Mouse (Mus musculus) ES-E14 (cell line): Measurements from ENCODE around the gene Hdac8. TPM values are rescaled to one million over a fixed set of nuclear protein-coding genes. Genes with fewer than 3 reads are reported as not detected.

ENCODE experiments used
- DNase-seq: peaks from one replicate; pipeline ENCODE4 v3.0.0-alpha.2; 2013; ENCODE audit warnings: low read depth, low spot score
- H3K27ac ChIP-seq: 2 replicates; pipeline ENCODE4 v1.5.1; 2012; ENCODE audit warnings: low read depth, mild to moderate bottlenecking, low read length, moderate library complexity, mixed read lengths; ENCODE audit not compliant: poor library complexity, insufficient read depth, severe bottlenecking
- H3K36me3 ChIP-seq: 2 replicates; pipeline ENCODE4 v1.6.1; 2012; ENCODE audit warnings: mild to moderate bottlenecking, low read length, moderate library complexity, mixed read lengths; ENCODE audit not compliant: control insufficient read depth, poor library complexity, insufficient read depth, severe bottlenecking
- H3K4me1 ChIP-seq, 2 experiments: fragments of 150-350 bp in 1 of 2; sonication (generic) in 1 of 2; 2 replicates each; pipeline ENCODE4 v1.6.1; 2012; ENCODE audit warnings: low read length in 2 of 2, mild to moderate bottlenecking in 1 of 2, mixed read lengths in 1 of 2; ENCODE audit not compliant: control insufficient read depth in 2 of 2, insufficient read depth in 2 of 2, poor library complexity in 1 of 2
- H3K4me3 ChIP-seq, 2 experiments: fragments of 150-350 bp in 1 of 2; sonication (generic) in 1 of 2; 2 replicates each; pipeline ENCODE4 v1.5.1; 2012; ENCODE audit warnings: low read length in 2 of 2, low read depth in 1 of 2, mild to moderate bottlenecking in 1 of 2, mixed read lengths in 1 of 2; ENCODE audit not compliant: insufficient read depth in 1 of 2, poor library complexity in 1 of 2, severe bottlenecking in 1 of 2
- H3K9ac ChIP-seq: 2 replicates; pipeline ENCODE4 v1.6.1; 2012; ENCODE audit warnings: low read depth, mild to moderate bottlenecking, low read length, mixed read lengths; ENCODE audit not compliant: poor library complexity, insufficient read depth, severe bottlenecking
- H3K9me3 ChIP-seq: fragments of 150-350 bp; sonication (generic); 2 replicates; pipeline ENCODE4 v1.6.1; 2012; ENCODE audit warnings: low read depth, mild to moderate bottlenecking, low read length; ENCODE audit not compliant: control insufficient read depth, insufficient read depth
- CHD2 ChIP-seq: IDR thresholded peaks from 2 replicates; pipeline ENCODE4 v1.6.1; 2014; ENCODE audit warnings: mild to moderate bottlenecking, low read depth, low read length, inconsistent platforms
- HCFC1 ChIP-seq: IDR thresholded peaks from 2 replicates; pipeline ENCODE4 v1.6.1; 2012; ENCODE audit warnings: low read length, inconsistent platforms, borderline replicate concordance; ENCODE audit not compliant: insufficient read depth
- MAFK ChIP-seq: IDR thresholded peaks from 2 replicates; pipeline ENCODE4 v1.6.1; 2014; ENCODE audit warnings: mild to moderate bottlenecking, low read depth, low read length, inconsistent platforms; ENCODE audit not compliant: insufficient read depth
- ZC3H11A ChIP-seq: IDR thresholded peaks from 2 replicates; pipeline ENCODE4 v1.6.1; 2012; ENCODE audit warnings: low read depth, mild to moderate bottlenecking, inconsistent platforms, low read length, borderline replicate concordance
- ZNF384 ChIP-seq: IDR thresholded peaks from 2 replicates; pipeline ENCODE4 v1.6.1; 2012; ENCODE audit warnings: low read depth, low read length, inconsistent platforms
- in situ Hi-C, 2 experiments: fragments of 600-800 bp; cut with MboI; formaldehyde crosslinking; loops; one replicate each; pipeline ENCODE4 v1.15.1; 2025; ENCODE audit warnings: low sequenced_read_pairs in 2 of 2, inconsistent platforms in 1 of 2; ENCODE audit not compliant: unreplicated experiment in 2 of 2
- total RNA-seq: library from RNA; depleted of rRNA; stranded (reverse); fragments of 300-350 nt; gene quantifications from 2 replicates; pipeline ENCODE4 v1.2.3, GENCODE M21; 2012

Hdac8 gene
- total RNA-seq, 1 experiment, result 4.0 TPM

DNA sequence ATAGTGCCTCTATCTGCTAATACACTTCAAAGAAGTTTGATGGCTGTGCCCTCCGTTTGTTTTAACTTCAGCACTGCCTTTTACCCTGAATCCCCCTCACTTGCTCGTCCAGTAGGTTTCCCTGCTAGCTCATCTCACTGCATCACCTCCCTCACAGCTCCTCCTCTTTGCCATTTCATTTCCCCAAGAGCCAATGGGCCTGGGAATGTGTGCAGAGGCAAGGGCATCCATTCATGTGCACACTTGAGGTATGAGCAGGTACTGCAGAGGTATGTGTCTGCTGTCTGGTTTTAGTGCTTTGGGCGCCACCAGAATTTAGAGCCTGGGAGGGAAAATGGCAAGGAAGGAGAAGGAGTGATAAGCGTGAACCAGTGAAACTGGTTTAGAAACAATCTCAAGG lies 199.4 kb downstream of the Hdac8 start:
- TF ChIP-seq HCFC1 (no peak), ZNF384 (no peak), CHD2 (no peak), ZC3H11A (no peak), MAFK (no peak)
- in situ Hi-C loops, result no loop called here
- DNase-seq, result no peak
- no peak overlapping the region for H3K4me3 ChIP-seq
- H3K36me3 ChIP-seq, result no peaks in the 10 kb centered on the region
- H3K9me3 ChIP-seq, result no peaks in the 10 kb centered on the region
- H3K9ac ChIP-seq, result no peak overlapping the region
- no peak overlapping the region for H3K27ac ChIP-seq
- peaks cover 3 to 10% of the 10 kb centered on the region in 2 experiments; a peak in 2 of 4 replicates for H3K4me1 ChIP-seq

- in situ Hi-C loops, result no loop called here
- TF ChIP-seq ZC3H11A (no peak), MAFK (no peak), CHD2 (no peak), HCFC1 (no peak), ZNF384 (no peak)
- no peak overlapping the region for H3K9ac ChIP-seq
Measured at GRCm38 (mm10) chrX:102304914-102305313, 200.2 kb downstream of the Hdac8 start.

DNA sequence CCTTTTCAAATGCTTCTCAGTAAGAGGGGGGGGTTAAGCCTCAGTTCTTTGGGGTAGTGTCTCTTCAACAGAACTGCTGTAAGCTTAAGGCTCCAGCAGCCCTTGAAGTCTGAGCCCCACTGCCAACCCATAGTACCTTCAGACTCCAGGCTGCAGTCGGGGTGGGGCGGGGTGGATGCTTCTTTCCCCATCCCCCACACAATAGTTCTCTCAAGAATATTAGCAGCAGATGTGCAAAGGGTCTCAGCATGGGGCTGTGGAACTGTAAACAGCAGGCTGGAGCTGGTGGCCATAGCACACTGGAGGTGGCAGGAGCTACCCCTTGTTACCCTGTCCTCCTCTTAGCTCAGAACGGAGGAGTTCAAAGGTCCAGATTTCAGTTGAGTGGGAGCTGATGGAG lies 202.7 kb downstream of the Hdac8 start:
- in situ Hi-C loops, result no loop called here
- H3K27ac ChIP-seq, result no peak overlapping the region
- H3K36me3 ChIP-seq, result no peaks in the 10 kb centered on the region
- peaks cover 3 to 10% of the 10 kb centered on the region in 2 experiments; a peak in 2 of 4 replicates for H3K4me1 ChIP-seq
- no peak overlapping the region for H3K9ac ChIP-seq
- H3K9me3 ChIP-seq, result no peaks in the 10 kb centered on the region
- no peak overlapping the region for H3K4me3 ChIP-seq
- TF ChIP-seq ZC3H11A, result no peak
- TF ChIP-seq CHD2, result no peak
- no peak for TF ChIP-seq ZNF384
- DNase-seq, result no peak

More at GRCm38 (mm10) chrX:102304914-102305313, 200.2 kb downstream of the Hdac8 start:
- no peaks in the 10 kb centered on the region for H3K9me3 ChIP-seq
- no peaks in the 10 kb centered on the region for H3K36me3 ChIP-seq
- peak overlapping the region; percentile 47; the same call in 1 of the 2 replicates for H3K27ac ChIP-seq
- H3K4me3 ChIP-seq, result no peak overlapping the region
- DNase-seq, result peak; percentile 56
- H3K4me1 ChIP-seq, result peaks cover 3 to 10% of the 10 kb centered on the region in 2 experiments; a peak in 2 of 4 replicates

- no peak overlapping the region for H3K9ac ChIP-seq
- H3K4me1 ChIP-seq, result no peaks in the 10 kb centered on the region
- TF ChIP-seq HCFC1 (no peak), CHD2 (no peak), ZC3H11A (no peak), MAFK (no peak), ZNF384 (no peak)
- H3K36me3 ChIP-seq, result no peaks in the 10 kb centered on the region
- H3K4me3 ChIP-seq, result no peak overlapping the region
- in situ Hi-C loops, result no loop called here
- DNase-seq, result no peak
- H3K27ac ChIP-seq, result no peak overlapping the region
- H3K9me3 ChIP-seq, result no peaks in the 10 kb centered on the region
Measured at GRCm38 (mm10) chrX:102284889-102285288, 220.3 kb downstream of the Hdac8 start.
